Mouse (Mus musculus) urinary bladder, postnatal 4 days (tissue): Measurements from ENCODE around the gene Numb.
"Not testable (repeated sequence)": the region's sequence is repeated elsewhere in the genome, so short reads cannot be mapped to it uniquely, and the experiment has no call there.

Experiments used
- DNase-seq, 2 experiments: peaks; one replicate each; pipeline ENCODE4 v3.0.0; 2021 to 2022; ENCODE audit warnings: low spot score in 2 of 2

Gene Numb

DNA sequence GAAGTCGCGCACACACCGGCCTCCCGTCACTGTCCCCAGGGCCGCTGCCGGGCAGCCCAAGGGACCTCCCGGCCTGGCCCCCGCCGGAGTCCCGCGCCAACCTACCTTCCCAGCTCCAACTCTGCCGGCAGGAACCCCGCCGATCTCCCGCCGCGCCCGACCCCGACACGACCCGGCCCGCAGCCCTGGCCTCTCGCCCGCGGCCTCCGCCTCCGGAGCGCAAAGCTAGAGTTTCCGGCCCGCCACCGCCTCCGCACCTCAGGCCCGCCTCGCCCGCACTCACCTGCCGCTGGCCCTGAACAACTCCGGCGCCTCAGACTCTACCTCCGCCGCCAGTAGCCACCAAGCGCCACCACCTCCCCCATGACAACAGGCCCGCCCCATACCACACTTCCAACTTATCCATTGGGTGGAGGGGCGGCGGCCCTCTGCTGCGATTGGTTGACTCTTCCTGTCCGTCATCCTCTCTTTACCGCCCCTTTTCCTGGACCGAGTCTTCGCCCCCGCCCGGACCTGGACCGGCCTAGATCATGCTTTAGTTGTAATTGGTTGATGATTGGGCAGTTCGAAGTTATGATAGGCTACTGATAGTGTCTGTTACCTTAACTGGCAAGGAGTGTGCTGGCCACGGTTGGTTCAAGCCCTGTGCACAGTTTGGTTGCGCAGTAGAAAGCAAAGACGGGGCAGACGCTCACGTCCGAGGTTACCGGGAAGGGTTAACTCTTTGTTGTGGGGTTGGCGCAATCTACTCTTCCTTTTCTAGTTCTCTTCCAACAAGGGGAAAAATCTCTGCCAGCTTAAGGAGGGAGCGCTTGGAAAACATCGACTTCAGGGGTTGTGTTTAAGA is at the start of gene Numb:
Numb (minus strand) TSS at position 400 of the 847 bp plus-strand sequence.
- DNase-seq: peak; percentile 97 to 98

DNA sequence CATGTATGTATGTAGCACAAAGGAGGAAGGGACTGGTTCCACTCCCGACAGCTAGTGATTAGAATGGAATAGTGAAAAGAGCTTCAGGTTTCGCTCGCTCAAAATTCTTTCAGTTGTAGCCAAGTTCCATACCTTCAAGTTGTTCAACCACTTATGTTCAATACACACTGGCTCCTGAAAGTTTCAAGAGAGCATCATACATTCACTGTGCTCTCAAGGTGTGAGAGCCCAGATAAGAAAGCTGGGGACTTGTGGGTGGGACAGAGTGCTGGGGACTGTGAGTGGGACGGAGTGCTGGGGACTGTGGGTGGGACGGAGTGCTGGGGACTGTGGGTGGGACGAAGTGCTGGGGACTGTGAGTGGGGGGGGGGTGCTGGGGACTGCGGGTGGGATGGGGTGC is 43.5 kb upstream of the Numb start:
- no peak for DNase-seq

DNA sequence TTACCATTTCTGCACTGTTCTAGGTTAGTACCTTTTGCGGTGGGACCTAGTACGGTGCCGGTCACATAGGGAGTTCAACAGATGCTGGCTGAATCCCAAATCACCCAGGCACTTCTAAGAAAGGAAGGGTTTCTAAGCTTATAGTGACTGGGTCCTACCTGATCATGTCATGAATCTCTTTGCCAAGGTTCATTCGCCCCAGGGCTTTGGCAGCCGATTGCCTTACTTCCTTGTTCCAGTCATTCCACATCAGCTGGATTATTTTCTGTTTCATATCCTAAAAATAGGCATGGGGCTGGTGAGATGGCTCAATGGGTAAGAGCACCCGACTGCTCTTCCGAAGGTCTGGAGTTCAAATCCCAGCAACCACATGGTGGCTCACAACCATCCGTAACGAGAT is 36.5 kb upstream of the Numb start:
- DNase-seq: no peak

DNA sequence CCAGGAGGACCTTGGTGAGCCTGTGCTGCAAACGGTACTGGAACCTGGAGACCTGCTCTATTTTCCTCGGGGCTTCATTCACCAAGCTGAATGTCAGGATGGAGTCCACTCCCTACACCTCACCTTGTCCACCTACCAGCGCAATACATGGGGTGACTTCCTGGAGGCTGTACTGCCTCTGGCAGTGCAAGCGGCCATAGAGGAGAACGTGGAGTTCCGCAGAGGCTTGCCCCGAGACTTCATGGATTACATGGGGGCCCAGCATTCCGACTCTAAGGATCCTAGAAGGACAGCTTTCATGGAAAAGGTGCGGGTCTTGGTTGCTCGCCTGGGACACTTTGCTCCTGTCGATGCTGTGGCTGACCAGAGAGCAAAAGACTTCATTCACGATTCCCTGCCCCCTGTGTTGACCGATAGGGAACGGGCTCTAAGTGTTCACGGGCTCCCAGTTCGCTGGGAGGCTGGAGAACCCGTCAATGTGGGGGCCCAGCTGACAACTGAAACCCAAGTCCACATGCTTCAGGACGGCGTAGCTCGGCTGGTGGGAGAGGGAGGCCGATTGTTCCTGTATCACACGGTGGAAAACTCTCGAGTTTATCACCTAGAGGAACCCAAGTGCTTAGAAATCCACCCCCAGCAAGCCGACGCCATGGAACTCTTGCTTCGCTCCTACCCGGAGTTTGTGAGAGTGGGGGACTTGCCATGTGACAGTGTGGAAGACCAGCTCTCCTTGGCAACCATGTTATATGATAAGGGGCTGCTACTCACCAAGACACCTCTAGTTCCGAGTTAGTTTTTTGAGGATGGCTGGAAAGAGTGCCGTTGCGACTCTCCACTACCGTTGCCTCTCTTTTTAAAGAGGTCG is 30.2 kb upstream of the Numb start:
- DNase-seq: no peak

DNA sequence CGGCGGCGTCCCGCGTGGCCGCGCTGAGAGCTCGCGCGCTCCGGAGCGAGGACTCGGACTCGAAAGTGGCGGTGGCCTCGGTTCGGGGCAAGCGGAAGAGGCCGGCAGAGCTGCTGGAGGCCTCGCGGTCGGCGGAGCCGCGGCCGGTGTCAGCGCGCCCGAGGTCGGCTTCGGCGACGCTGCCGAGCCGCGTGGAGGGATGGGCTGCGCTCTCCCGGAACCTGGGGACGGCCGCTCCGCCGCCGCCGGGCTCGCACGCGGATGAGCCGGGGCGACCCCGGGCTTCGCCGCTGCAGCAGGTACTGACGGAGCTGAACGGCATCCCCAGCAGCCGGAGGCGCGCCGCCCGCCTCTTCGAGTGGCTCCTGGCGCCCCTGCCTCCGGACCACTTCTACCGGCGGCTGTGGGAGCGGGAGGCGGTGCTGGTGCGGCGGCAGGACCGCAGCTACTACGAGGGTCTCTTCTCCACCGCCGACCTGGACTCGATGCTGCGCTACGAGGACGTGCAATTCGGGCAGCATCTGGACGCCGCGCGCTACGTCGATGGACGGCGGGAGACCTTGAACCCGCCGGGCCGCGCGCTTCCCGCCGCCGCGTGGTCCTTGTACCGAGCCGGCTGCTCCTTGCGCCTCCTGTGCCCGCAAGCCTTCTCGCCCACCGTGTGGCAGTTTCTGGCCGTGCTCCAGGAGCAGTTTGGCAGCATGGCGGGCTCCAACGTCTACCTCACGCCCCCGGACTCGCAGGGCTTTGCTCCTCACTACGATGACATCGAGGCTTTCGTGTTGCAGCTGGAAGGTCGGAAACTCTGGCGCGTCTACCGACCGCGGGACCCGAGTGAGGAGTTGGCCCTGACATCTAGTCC is 29.3 kb upstream of the Numb start:
- peak in 1 of 2 experiments; percentile 27 for DNase-seq

DNA sequence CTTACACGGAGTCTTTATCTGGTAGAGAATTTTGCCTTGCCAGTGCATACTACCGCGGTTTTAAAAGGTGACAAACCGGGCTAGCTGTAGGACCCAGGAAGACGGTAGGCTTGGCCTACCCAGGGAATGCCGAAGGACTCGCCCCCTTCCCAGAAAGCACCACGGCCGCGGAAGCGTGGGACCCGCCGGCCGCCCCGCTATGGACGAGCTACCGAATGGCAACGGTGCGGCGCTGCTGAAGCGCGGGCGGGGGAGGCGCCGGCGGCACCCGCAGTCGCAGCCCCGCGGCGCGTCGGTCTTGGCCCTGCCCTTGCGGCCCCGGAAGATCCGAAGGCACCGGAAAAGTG is 28.7 kb upstream of the Numb start, which contains the start of gene Riox1:
Riox1 (plus strand) TSS at position 116 of the 347 bp plus-strand sequence.
- DNase-seq: peak; percentile 75 to 82

DNA sequence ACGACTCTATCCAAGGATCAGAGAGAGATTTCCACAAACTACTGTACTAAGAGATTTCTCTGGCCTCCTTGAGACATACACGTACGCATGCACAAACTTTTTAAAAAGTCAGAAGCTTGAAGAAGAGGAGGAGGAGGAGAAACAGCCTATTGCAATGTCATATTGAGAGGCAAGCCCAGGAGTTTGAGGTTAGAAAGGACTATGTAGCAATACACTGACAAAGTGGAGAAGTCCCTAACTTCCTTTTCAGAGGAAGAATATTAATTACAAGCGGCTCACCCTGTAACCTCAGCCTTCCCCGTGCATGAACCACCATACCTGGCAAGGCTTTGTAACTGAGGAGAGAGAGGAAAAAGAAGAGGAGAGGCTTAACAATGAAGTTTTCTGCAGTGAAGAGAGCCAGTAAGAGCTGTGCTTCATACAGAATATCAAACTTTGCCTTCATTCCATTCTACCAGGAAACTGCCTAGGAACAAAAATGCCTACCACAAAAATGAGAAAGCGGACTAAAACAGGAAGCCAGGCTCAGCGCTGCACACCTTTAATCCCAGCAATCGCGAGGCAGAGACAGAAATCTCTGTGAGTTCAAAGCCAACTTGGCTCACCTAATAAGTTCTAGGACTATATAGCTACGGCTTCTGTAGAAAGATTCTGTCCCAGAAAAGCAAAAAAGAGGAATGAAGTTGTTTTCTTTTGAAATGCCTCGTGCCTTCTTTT is 28.2 kb upstream of the Numb start:
- no peak for DNase-seq

DNA sequence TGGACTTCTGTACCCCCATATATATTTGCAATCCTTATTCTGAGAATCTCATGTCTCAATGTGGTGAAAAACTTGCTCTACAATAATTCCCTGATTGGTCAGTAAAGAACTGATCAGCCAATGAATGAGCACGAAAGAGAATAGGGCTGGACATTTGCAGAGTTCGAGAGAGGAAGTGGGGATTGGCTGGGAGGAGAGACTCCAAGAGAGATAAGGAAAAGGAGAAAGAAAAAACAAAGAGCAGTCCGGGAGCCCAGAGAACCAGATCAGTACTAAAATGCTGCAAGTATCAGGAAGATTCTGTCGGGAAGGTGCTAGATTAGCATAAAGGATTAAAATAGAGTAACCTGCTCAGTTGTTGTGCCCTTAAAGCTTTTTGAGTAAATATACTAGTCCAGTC is 27.3 kb upstream of the Numb start:
- DNase-seq: no peak

DNA sequence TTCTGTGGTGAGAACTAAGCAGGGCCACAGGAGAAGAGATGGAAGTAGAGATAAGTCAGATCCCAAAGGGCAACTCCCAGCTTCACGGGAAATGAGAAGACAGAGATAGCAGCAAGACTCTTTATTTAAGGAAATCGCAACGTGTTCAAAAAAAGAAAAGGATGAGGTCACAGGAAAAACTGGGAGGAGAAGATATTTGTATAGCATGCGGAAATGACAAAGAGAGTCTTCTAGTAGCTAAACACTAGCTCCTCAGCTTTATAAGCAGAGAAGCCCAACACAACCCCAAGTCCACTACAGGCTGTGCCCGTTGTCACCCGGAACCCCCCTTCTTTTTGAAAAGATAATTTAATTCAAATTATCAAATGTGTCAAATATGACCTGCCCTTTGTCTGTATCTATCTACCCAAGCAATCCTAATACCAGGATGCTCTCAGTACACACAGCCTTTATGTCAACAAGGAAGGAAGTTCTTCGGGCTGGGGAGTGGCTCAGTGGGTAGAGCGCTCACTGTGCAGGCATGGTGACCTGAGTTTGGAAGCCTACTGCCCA is 25.6 kb upstream of the Numb start:
- DNase-seq: no peak

DNA sequence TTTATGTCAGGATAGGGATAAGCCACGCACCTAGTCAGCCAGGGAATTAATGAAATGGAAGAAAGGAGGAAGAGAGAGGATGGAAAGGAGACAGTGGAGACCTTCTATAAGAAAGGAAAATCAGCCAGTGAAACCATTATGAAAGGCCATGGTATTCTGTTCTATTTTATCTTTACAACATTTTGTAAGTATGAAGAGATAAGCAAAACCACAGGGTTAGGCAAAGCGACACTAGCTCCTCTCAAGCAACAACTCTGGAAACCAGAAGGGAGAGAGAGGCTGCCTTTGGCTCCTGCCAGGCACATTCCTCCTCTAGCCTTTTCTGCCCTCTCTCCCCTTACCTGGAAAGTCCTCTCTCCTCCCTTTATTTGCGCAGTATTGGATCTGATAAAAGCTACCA is 20.2 kb upstream of the Numb start:
- no peak for DNase-seq

DNA sequence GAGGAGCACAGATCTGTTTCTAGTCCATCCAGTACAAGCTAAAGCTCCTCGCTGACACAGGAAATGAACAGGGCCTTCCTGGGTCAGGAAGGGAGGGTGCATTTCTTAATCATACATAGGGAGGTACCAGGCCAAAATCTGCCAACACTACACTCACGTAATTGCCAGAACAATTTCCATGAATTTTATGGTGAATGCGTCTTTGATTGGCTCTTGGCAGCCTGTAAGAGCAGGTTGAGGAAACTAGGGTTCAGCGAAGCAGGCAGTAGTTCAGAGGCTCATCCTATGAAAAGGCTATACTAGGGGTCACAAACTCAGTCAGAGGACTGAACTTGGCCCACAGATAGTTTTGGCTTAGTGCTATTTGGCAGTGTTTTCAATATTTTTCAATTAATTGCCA is 18.3 kb upstream of the Numb start:
- DNase-seq: no peak

DNA sequence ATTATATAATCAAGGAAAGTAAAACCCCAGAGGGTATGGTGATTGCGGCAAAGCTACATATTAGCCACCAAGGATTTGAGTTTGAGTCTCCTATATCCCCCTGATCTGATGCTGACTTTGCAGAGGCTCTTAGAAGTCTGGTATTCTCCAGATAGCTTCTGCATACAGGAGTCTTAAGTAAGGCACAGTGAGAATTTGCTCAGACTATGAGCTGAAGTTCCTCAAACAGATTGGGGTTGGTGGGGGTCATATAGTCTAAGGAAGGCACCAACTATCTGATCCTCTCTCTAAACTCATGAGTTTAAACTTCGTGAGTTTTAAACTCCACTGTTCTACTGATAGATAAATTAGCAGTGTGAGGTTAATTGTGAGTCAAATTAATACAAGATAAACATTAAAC is 17.6 kb upstream of the Numb start:
- DNase-seq: no peak

DNA sequence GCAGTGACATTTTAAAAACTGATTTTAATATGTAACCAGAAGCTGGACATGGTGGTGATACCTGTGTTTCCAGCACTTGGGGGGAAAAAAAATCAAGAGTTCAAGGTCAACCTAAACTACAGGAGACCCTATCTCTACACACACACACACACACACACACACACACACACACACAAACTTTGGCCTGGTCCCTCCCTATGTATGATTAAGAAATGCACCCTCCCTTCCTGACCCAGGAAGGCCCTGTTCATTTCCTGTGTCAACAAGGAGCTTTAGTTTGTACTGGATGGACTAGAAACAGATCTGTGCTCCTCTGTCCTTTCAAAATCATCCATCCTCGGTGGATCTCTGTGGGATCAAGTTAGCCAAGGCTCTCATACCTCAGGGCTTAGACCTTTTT is 16.9 kb upstream of the Numb start:
- not testable (repeated sequence) for DNase-seq

DNA sequence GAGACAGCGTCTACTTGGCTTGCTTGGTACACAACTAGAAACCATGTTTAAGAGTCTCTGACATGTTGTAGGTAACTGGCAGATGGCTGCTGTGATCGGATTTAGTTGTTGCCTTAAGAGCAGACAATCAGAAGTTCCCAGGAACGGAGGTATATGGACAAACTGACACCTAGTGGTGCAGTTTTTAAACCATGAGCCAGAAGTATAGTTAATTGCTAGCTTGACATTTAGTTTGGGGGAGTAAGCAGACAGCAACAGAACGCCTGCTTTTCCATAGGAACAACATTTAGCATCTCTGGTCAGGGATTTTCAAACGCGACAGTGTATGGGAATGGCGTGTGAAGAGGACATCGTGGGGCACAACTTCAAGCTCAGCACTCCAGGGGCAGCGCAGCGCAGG is 15.9 kb upstream of the Numb start:
- no peak for DNase-seq

DNA sequence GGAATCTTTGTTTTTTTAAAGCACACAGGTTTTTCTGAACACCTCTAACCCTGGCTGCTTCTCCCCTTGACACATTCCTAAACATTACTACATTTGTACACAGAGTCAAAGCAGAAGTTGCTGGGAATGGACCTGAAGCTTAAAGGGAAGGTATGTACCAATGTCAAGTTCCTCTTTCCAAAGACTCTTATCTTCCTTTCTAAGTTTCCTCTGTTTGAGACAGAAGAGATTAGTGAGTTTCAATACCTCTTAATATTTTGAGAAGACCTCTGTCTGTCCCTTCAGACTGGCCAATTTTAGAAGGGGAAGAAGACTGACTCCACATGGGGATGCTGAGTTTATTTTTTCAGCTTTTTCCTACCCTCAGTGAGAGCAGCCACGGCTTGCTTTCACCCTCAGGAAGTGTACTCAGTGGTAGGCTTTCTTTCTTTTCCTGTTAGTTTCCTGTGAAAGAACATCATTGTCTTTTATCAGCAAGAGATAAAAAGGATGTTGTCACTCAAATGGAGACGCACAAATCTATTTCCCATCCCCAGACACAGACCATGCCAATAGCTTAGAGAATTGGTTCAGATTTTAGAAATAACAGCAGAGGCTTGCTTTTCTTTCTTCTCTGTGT is 7.6 kb upstream of the Numb start:
- DNase-seq: no peak

DNA sequence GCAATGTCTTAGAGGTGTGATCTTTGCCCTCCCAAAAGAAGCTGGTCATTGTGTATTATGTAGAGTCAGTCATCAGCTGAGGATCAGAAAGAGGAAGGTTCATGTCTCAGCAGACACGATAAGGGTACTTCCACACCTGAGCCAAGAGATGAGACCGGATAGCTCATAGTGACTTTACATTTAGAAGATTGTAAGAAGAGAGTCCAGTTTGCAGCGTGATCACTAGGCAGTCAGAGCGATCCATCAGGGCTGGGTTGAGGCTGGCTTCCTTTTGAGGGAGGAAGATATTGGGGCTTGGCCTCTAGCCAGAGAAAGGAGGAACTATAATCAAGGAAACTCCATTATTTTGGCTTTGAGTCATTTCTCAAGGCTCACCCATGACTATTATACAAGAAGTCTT is 6.0 kb upstream of the Numb start:
- DNase-seq: no peak

DNA sequence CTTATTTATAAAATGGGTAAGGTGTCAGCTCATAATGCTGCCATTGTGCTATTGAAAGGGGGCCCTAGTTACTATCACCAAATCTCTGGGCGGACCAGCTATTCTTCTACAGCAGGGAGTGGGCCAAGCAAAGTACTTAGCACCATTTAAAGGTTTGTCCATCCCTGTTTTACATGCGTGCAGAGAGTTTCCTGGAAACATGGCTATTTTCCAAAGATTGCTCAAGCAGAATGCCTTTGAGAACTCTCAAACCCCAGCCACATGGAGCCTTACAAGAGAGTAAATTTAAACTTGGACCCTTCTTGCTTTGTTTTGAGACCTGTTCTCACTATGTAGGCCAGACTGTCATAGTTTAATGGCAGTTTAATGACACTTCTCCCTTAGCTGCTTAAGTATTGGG is 4.3 kb upstream of the Numb start:
- DNase-seq: no peak

DNA sequence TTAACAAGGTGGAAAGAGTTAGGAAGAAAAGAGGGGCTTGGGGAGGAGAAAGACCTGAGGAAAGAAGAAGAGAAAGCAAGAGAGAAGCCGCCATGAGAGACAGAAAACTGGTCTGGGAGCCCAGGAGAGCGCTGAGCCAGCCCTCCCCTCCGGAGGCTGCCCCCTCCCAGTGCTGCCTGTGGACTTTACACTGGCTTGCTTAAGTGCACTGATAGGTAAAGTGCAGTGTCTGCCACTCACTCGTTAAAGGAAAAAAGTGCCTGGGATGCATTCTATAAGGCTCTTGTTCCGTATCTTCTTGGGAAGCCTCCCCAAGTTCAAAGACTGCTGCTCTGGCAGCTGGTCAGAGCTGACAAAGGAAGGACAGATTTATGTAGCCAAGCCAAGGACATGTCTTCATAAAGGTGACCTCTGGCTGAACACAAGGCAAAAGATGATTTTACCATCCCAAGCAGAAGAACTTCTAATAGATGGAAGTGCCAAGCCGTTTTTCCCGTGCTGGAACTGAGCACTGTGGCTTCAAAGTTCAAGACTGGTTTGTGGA is 3.5 kb upstream of the Numb start:
- no peak for DNase-seq

DNA sequence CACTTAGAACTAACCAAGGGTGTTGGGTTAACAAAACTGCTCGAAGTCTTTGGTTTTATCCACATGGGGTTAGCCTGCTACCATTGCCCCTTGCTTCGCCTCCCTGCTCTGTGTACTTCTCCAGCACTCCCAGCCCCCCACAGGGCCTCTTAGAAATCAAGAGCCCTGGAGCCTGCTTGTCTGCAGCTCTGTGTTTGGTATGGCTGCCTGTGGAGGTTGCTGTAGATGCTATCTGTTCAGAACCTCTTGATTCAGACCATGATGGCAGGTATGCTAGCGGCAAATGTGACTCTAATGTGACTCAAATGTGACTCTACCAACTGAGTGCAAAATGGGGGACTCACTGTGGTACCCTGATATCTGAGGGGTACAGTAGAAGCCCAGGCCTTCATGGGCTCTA is 2.6 kb upstream of the Numb start:
- DNase-seq: no peak

DNA sequence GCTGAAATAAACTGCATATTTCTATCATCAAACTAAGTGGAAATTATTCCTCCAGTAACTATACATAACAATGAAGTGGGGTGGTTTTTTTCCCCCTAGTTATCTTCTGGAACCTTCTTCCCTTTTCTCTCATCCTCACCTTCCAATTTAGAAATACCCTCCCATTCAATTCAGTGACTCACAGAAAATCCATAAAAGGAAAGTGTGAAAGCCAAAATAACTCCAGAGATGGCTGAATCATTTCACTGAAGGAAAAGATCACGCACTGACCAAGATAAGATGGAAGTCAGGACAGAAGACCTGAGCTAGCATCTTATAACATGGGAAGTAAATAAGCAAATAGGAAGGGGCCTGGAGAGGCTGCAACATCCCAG is 1.7 kb upstream of the Numb start:
- no peak for DNase-seq
